Mouse (Mus musculus): ENCODE data around the gene Abi3.

Abi3 gene

GRCm38 (mm10) chr11:95838999-95839868, 3.0 kb downstream of the Abi3 start:
- no peak for DNase-seq (ENCODE audit: low spot score in 2 of 2)

DNA sequence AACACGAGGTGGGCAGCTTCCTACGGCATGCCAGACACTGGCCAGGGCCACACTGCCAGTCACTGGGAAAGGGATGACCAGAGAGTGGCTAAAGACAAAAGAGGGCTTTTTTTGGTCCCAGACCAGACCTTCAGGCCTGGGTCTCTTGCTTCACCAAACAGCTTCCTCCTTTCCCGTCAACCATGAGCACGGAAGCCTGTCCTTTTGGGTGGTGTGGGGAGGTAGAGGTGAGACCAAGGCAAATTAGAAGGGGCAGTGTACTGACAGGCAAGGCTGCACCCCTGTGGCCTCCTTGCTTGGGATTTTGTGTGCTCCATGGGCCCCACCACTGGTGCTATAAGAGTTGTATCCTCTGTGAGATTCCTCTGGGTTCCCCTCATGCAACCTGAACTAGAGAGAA, 3.7 kb downstream of the Abi3 start:
- no peak for DNase-seq (ENCODE audit: low spot score in 2 of 2)

DNA sequence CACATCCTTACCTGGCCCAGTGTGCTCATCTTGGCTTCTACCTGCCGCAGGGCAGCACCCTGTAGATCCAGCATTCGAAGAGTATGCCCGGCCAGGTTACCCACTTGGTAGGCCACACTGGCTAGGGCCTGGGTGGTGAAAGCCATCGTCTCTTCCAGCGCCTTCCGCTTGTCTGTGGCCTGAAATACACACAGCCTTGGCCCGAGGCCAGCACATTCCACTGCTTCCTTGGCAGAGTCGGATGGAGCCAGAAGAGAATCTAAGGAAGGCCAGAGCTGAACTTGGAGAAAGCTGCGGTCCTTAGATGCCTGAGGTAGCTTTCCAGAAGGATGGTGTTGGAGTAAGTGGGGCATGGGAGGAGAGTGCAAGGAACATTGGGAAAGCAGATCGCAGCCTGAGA, 5.2 kb downstream of the Abi3 start, which contains the start of gene Gngt2:
Gene Gngt2 (plus strand): TSS at position 158 of the 400 bp plus-strand sequence.
- no peak for DNase-seq (ENCODE audit: low spot score in 2 of 2)

GRCm38 (mm10) chr11:95836433-95836832, 5.8 kb downstream of the Abi3 start:
- no peak for DNase-seq (ENCODE audit: low spot score in 2 of 2)

DNA sequence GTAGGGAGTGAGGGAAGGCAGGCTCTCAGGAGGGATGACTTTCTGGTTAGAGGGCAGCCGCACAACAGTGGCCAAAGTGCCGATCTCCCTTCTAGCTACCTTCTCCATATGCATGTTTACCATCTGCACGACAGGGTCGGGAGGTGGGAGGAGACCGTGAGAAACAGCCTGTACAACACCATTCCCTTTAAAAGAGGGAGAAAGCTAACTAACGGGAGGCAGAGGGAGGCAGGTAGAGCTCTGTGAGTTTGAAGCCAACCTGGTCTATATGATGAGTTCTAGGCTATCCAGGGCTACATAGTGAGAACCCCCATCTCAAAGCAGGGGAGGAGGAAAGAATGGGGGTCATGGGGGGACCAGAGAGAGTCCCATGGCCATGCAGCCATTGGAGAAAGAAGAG, 6.4 kb downstream of the Abi3 start:
- no peak for DNase-seq (ENCODE audit: low spot score in 2 of 2)

DNA sequence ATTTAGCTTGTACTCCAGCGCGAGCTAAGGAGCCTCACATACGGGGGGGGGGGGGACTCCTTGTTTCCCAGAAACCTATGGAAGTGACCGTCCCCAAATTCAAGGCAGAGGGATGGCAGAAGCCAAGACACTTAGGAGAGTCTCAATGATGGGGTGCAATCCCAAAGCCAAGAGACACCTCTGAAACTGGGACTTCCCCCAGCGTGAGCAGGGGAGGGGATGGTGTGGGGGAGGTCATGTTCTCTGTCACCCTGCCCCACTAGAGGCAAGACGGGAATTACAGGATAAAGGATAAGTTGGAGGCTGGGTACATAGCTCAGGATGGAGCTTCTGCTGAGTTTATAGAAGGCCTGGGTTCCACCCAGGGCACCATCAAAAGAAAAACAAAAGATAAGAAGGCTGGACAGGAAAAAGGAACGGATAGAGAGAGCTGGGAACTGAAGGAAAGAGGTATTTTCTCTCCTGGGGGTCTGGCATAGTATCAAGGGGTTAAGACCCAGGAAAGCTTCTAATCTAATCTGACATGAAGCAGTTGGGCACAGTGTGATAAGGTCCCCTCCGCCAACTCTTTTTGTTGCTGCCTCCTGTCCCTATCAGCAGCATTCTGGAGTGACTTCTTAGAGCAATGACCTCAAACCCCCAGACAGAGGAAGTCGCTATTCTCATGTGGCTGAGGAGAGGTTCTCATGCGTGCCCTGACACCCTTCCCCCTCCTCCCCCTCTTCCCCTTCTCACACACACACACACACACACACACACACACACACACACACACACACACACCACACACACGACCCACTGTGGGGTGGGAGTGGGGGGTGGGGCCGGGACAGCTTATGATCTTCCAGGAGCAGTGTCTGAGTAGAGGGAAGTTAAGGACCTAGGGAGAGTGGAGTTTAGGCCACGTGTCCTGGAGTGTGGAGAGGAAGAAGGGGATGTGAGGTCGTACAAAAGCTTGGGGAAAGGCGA, 7.2 kb downstream of the Abi3 start:
- DNase-seq (ENCODE audit: low spot score in 2 of 2), result no peak

DNA sequence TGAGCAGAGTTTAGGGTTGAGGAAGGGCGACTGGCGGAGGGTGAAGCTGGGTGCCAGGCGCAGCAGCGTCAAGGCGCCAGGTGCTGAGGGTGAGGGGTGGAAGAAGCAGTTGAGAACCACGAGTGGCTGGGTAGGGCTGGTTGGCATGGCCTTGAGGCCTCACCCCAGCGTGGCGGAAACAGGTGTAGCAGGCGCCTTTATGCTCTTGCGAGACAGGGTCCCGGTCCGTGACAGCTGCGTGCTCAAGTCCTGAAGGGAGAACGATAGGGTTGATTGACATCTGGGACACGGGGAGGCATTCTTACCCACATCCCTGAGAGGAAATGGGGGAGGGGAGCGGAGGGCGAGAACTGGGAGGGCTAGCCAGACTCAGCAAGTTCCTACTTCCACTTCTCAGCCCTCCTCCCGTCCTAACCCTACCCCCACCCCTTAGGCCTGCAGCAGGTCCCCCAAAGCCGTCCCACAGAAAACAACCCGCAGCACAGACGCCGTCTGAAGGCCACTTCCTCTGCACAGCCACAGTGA, 8.1 kb downstream of the Abi3 start:
- peak; percentile 40 to 60 for DNase-seq (ENCODE audit: low spot score in 2 of 2)

GRCm38 (mm10) chr11:95833631-95834142, 8.6 kb downstream of the Abi3 start:
- DNase-seq (ENCODE audit: low spot score in 2 of 2), result no peak

GRCm38 (mm10) chr11:95833006-95833570, 9.2 kb downstream of the Abi3 start:
- no peak for DNase-seq (ENCODE audit: low spot score in 2 of 2)

- no peak for DNase-seq (ENCODE audit: low spot score in 2 of 2)
Observed at GRCm38 (mm10) chr11:95832129-95833005, 9.9 kb downstream of the Abi3 start.

GRCm38 (mm10) chr11:95831641-95832040, 10.6 kb downstream of the Abi3 start:
- DNase-seq (ENCODE audit: low spot score in 2 of 2), result no peak

DNA sequence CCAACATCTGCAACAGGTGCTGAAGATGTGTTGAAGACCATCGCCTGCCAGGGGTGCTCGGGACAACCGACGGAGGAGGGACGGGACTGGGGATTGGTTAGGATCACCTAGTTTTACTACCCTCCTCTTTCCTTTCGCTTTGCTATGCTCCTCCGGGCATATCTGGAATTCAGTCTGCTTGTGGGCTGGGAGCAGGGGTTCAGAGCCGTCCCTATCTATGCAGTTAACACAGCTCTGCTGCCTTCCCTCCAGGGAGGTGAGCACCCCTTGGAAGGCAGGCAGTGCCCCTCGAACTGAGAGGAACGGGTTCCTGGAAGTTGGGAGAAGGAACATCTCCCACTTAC, 11.0 kb downstream of the Abi3 start:
- DNase-seq (ENCODE audit: low spot score in 2 of 2), result no peak

GRCm38 (mm10) chr11:95830411-95831275, 11.6 kb downstream of the Abi3 start:
- DNase-seq (ENCODE audit: low spot score in 2 of 2), result no peak

- DNase-seq (ENCODE audit: low spot score in 2 of 2), result no peak
Observed at GRCm38 (mm10) chr11:95829526-95830050, 12.7 kb downstream of the Abi3 start.

DNA sequence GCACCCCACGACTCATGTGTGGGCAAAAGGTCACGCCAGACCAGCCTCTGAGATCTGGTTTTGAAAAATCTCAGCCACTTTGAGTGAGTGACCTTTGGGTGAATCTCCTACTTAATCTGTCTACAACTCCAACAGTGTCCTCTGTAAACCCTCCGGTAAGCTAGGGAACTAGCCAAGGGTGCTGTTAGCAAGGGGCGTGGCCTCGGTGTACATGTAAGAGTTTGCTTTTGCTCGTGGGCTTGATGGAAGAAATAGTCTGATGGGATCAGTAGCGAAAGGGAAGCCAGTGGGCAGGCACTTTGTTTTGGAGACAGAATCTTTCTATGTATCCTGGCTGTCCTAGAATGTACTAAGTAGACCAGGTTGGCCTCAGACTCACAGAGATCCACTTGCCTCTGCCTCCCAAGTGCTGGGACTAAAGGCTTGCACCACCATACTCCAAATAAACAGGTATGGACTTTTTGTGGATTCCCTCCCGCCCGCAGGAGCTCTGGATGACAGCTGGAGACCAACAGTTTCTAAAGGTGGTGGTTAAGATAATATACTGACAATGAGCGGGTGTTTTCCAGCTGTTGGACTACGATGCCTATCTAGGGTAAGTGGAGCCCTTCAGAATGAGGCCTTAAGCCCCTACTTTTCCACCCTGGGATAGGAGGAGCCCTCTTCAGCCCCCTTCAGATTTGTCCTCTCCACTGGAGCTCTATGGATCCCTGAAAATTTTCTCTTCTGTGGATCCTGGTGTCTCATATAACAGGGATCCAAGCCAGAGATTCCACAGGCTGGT, 13.9 kb downstream of the Abi3 start:
- DNase-seq (ENCODE audit: low spot score in 2 of 2), result no peak

DNA sequence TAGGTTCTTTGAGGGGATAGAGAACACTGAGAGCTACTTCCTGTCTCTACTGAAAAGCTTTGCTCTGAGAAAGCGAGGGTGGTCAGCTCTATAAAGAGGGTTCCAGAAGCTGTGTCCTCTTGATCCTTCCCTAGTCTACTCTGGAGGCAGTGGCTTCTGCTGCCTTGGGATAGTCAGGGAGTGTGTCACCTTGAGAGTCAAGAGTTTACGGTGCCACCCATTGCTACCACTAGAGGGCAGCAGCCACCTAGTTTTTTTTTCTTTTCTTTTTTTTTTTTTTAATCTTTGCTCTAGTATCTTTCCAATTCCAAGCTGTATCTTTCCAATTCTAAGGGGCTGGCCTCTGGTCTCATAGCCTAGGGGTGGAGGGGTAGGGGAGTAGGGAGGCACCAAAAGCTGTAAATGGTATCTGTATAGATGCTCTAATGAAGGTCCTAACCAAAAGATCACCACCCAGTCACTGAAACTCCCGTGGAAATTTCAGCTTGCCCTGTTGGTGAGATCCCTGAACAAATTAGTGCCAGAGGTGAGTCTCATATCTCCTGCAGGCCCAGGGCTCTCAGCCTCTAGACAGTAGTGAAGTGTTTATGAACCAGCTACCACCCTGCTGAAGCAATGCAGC, 14.7 kb downstream of the Abi3 start:
- DNase-seq (ENCODE audit: low spot score in 2 of 2), result peak; percentile 57 to 68

DNA sequence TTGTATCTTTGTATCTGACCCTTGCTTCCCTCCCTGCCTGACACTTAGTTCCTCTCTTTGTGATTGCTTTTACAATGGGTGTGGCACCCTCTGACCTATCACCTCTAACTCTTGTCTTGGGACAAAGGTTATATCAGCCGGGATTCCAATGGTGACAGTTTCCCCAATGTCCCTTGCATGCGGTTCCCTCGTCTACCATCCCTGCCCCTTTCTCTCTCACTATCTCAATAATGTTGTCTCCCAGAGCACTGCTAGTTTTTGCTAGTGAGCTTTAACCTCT, 15.2 kb downstream of the Abi3 start:
- no peak for DNase-seq (ENCODE audit: low spot score in 2 of 2)

GRCm38 (mm10) chr11:95826317-95827167, 15.7 kb downstream of the Abi3 start:
- no peak for DNase-seq (ENCODE audit: low spot score in 2 of 2)

All from spleen, postnatal 14 days (tissue).